Mouse (Mus musculus): ENCODE measurements around the gene Islr.
A peak's percentile ranks its signal among the peaks of the same experiment; 100 is the strongest.

Gene Islr

GRCm38 (mm10) chr9:58220218-58220903 is 16.3 kb upstream of the Islr start:
- DNase-seq, result no peak

GRCm38 (mm10) chr9:58218539-58218938 is 14.4 kb upstream of the Islr start:
- DNase-seq, result no peak

- DNase-seq, result no peak
Measured at GRCm38 (mm10) chr9:58216402-58216801, 12.3 kb upstream of the Islr start.

DNA sequence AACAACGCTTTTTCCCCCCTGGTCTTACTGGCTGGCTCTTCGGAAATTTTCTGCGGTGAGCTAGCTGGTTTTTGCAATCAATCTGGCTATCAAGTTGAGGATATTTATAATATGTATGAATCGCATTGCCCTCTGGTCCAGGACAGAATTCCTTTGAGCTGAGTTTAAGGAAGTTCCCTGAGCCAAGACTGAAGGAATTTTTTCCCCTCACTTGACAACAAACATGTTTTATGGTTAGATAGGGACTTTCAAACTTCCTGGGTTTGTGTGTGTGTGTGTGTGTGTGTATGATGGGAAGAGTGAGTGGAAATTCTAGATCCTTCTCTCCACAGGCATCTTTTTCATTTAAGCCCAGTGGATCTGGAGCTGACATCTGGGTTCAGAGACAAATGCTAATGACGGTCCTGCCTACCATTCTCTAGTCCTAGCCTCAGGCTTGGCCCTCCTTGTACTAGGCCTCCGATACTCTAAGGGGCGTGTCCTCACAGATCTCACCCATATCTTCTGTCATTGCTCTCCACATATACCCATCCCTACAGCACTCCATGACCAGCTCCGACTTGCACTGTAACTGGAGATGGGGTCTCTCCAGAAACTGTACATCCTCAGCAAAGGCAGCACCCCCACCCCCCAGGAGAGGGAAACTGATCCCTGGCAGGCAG is 10.5 kb upstream of the Islr start:
- DNase-seq, result no peak

GRCm38 (mm10) chr9:58213865-58214264 is 9.8 kb upstream of the Islr start:
- DNase-seq, result no peak

GRCm38 (mm10) chr9:58213377-58213776 is 9.3 kb upstream of the Islr start:
- no peak for DNase-seq

DNA sequence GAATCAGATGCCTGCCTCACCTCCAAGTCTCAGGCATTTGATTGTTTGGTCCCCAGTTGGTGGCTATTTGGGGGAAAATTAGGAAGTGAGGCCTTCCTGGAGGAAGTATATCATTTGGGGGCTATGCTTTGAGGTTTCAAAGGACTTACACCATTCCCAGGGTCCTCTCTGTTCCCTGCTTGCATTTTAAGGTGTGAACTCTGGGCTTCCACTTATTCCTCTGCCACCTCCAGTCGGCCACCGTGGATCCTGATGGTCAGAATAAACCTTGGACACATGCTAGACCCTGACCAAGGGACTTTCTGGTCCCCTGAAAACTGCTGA is 6.2 kb upstream of the Islr start:
- DNase-seq, result no peak

GRCm38 (mm10) chr9:58209462-58210303 is 5.6 kb upstream of the Islr start:
- no peak for DNase-seq

DNA sequence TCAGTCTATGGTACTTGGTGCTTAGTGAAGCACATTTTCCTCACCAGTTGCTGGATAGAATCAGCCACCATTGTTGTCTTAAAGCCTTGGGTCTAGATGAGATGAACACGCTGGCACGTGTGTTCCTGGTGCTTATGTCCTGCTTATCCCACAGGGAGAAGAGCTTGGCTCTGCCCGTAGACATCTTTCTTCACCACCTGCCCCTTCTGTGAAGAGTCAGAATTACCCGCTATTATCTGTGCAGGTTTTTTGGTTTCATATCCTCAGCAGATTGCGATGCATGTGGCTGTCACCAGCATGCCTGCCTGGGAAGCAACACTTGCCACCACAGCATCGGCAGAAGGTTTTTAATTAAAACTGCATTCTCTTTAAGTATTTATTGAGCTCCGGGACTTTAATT is 1.9 kb upstream of the Islr start:
- peak; percentile 62 for DNase-seq

DNA sequence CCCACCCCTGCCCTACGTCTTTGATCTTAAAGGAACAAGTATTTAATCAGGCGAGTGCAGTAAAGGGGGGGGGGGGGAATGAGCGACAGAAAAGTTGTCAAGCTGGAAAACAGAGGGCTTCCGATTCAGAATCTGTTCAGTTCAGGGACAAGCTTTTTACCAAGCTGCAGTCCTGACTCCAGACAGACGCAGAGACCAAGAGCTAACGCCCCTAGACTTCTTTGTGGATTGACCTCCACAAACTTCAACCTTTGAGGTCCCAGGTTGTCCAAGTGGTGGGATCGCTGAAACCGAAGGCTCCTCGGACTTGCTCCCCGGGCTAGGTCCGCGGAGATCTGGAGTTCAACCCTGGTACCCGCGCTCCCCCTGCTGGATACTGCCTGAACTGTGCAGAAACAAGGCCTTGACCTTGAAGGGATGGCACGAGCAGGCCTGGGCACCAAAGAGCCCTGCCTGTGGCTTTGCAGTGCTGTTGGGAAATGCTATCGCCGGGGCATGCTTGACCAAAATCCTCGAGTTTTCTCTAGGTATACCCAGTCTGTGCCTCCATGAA is 418 bp upstream of the Islr start:
- peak; percentile 81 for DNase-seq

GRCm38 (mm10) chr9:58202676-58203453 is 1.2 kb downstream of the Islr start:
- DNase-seq, result no peak

DNA sequence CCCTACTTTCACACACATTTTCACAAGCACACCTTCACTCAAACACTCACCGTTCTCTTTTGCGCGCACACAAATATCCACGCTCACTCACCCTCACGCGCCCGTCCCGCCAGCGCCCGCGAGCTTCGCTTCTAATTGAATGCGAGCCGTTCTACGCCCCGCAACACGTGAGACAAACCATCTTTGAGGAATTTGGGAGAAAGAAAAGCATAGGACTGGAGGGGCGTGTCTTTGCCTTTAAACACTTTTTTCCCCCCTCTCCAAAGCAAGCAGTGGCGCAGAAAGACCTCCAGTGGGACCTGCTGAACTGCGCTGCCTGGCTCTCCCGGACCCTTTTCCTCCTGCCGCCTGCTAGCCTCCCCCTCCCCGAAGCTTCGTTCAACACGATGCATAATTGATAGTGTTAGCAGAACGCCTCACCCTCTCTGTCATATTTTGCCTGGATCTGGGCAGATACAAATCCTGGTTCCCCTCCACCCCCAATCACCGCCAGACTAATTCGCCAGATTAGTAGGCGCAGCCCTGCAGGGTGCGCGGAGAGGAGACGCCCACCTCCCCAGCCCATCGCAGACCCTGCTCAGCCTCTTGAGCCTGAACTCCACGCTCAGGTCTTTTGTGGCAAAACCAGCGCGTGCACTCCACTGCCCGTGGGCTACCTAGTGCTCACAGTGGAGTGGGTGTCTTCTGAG is 2.1 kb downstream of the Islr start:
- no peak for DNase-seq

DNA sequence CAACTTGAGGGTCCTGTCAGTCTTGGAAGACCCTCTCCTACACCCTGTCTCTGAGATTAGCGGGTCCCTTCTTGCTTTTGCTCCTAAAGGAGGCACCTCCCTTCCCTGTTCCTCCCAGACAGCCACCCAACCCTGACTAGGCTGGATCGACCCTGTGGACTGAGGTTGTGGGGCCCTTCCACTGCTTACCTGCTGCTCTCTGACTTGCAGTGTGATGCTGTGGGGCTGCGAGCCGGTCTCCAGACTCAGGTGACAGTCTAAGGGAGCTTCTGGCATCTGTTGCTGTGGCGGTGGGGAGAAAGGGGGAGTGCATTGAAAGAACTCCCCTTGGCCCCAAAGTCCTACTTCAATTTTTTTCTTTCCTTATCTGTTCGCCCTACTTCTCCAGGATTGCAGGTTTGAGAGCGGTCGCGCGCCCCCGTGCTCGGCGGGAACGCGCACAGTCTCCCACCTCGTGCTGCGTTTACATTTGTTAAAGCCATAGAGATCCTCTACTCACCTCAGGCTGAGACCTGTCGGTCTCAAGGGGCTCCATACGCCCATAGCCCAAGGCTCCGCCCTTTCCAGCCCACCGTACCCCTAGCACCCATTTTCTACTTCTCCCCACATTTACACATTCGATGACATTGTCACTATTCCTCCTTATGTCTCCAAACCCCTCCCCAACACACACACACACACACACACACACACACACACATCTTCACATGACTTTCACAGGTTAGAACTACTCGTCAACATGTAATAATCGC is 2.8 kb downstream of the Islr start:
- no peak for DNase-seq

DNA sequence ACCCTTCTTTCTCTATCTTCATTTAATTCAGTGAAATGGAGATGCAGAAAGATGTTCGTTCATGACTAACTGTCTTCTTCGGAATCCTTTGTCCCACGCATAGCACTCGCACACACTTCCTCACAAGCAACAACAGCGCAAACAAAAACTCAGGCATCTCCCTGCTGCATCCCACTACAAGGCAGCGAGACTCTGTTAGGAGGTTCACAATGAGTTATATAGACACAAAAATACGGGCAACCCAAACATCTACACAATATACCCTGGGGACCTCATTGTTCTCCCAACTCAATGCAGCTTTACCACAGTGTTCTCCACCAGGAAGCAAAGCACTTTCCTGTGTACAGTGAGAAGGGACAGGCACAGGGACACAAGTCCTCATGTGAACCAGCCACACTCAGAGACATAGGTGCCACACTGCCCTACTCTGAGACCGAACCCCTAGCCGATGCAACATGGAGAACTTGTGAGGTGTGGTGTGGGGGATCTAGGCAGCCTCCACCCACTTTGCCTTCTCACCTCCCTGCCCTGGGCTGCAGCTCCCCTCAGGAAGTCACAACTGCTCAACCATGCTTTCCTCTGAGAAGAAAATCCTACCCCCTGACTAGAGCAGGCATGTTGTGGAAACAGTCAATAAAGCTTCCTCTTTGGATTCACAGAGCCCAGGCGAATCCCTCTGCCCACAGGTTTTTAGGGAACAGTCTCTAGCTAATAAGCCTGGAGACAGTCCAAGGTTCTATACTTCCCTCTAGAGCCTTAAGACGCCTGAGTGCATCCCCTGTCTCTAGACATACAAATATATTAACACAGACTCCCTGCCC is 3.6 kb downstream of the Islr start:
- DNase-seq, result no peak

DNA sequence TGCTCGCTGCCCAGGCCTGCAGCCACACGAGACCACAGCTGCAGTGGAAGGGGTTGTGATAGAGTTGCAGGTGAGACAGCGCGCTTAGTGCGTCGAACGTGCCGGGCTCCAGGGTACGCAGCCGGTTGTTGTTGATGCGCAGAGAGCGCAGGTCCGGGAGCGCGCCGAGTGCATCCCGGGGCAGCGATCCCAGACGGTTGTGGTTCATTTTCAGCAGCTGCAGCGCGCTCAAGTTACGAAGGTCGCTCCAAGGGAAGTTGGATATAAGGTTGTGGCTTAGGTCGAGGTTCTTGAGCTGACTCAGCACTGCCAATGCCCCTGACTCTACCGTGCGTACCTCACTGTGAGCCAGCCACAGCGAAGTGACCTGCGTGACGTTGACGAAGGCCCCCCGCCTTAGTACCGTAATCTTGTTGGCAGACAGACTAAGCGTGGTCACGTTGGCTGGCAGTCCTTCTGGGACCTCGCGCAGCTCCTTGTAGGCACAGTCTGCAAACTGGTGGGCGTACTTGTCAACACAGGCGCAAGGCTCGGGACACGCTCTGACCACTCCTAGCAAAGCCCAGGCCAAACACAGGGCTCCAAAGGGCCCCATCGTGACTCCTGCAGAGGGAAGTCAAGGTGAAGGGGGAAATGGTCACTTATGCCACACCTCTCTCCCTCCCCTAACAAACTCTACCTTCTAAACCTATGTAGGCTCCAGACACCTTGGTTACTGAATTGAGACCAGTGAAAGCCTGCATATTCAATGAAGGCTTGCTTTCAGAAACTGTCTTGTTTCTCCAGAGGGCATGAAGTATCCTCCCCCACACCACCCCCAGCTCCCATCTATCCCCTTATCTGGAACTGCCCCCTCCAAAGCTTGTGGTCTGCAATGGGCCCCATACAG is 4.5 kb downstream of the Islr start:
- no peak for DNase-seq

DNA sequence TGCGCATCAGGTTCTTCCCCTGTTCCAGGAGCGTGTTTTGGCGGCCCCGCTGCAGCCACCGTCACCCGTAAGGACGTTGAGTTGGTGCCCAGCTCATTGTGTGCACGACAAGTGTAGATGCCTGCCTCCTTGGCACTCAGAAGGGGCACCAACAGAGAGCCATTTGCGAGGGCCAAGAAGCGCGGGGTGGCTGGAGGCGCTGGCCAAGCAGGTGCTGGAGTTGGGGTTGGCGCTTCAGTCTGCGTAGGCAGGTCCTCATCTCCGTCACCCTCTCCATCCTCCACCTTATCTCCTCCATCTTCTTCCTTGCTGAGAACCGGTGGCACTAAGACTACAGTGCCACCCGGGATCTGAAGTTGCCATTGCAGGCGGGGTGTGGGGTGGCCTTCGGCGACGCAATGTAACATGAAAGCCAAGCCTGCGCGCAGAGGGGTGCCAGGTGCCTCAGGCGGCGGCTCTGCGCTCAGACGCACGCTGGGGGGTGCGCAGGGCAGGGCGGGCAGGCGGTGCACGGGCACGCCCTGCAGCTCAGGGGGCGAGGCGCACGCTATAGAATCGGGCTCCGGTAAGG is 5.2 kb downstream of the Islr start:
- no peak for DNase-seq

GRCm38 (mm10) chr9:58197781-58198701 is 6.1 kb downstream of the Islr start:
- DNase-seq, result no peak
